Mouse (Mus musculus) liver, postnatal 0 days (tissue): ENCODE data around the gene Myo1e.

ENCODE experiments used
- CTCF ChIP-seq: sonication (generic); IDR thresholded peaks from 2 replicates; pipeline ENCODE4 v1.5.1; 2016; ENCODE audit warnings: antibody characterized with exemption, low read depth
- EP300 ChIP-seq: IDR thresholded peaks from 2 replicates; pipeline ENCODE4 v1.6.1; 2016; ENCODE audit warnings: antibody characterized with exemption, low read depth, mild to moderate bottlenecking

DNA sequence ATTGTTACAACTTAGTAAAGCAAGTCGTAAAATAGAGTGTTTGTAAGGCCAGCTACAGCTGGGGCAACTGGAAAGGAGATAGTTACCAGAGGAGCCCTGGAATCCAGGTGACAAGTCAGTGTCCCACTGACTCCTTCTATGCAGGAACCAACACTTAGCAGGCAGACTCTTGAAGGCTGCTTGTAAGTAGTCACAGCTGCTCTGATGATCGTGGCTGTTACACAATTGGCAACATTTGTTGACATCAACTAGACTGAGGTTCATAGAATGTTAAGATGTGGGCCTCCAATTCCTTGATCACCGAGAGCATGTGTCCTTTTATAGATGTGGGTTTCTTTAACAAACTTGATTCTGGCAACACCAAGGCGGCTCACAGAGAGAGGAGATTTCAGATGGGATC, 108.0 kb downstream of the Myo1e start:
- TF ChIP-seq EP300, result no peak
- no peak for TF ChIP-seq CTCF
